Mouse (Mus musculus): Measurements from ENCODE around the gene Asb18. TPM values are rescaled to one million over a fixed set of nuclear protein-coding genes. Genes with fewer than 3 reads are reported as not detected.

Gene Asb18
- 0.09 TPM in 1 of 2 replicates, not detected in the other for polyA plus RNA-seq (2016; fragmentation: Nextera tagmentation; extraction: Ambion mirVana)

GRCm38 (mm10) chr1:90014446-90014845 lies at the start of gene Asb18:
Asb18 (minus strand) TSS chr1:90014666.
- Histone ChIP-seq H3K9ac (no peak within 1 kb of the TSS), H3K36me3 (no peaks in the 10 kb centered on the region), H3K4me2 (replicated peaks) (no peak within 1 kb of the TSS), H3K27me3 (no peaks in the 10 kb centered on the region), H3K4me3 (no peak within 1 kb of the TSS), H3K27ac (no peak within 1 kb of the TSS), H3K4me1 (no peaks in the 10 kb centered on the region), H3K9me3 (no peaks in the 10 kb centered on the region)
- ATAC-seq (ENCODE audit: insufficient number of reproducible peaks, insufficient read depth, low FRiP score, low TSS enrichment), result no peak
- 79% methylated on average over 5 of the region's 5 CpGs for WGBS

- H3K9ac ChIP-seq, result no peak overlapping the region
- H3K4me2 ChIP-seq (replicated peaks), result no peak overlapping the region
- 17% methylated on average over 7 of the region's 7 CpGs for WGBS
- no peaks in the 10 kb centered on the region for H3K27me3 ChIP-seq
- peak; percentile 65; the same call in 1 of the 2 replicates for ATAC-seq (ENCODE audit: insufficient number of reproducible peaks, insufficient read depth, low FRiP score, low TSS enrichment)
- no peaks in the 10 kb centered on the region for H3K9me3 ChIP-seq
- peaks cover 7% of the 10 kb centered on the region; the same call in 1 of the 2 replicates for H3K4me1 ChIP-seq
- no peak overlapping the region for H3K27ac ChIP-seq
- no peaks in the 10 kb centered on the region for H3K36me3 ChIP-seq
- H3K4me3 ChIP-seq, result no peak overlapping the region
Measured at GRCm38 (mm10) chr1:90060599-90060998, 46.1 kb upstream of the Asb18 start.

- no peaks in the 10 kb centered on the region for H3K27me3 ChIP-seq
- H3K9me3 ChIP-seq, result no peaks in the 10 kb centered on the region
- no peaks in the 10 kb centered on the region for H3K36me3 ChIP-seq
- WGBS, result 63% methylated on average over 3 of the region's 3 CpGs
- H3K4me2 ChIP-seq (replicated peaks), result no peak overlapping the region
- no peak overlapping the region for H3K27ac ChIP-seq
- H3K9ac ChIP-seq, result no peak overlapping the region
- H3K4me1 ChIP-seq, result peaks cover 7% of the 10 kb centered on the region; the same call in 1 of the 2 replicates
- no peak overlapping the region for H3K4me3 ChIP-seq
- no peak for ATAC-seq (ENCODE audit: insufficient number of reproducible peaks, insufficient read depth, low FRiP score, low TSS enrichment)
Measured at GRCm38 (mm10) chr1:90060054-90060453, 45.6 kb upstream of the Asb18 start.

GRCm38 (mm10) chr1:90054991-90055390 lies 40.5 kb upstream of the Asb18 start:
- H3K36me3 ChIP-seq, result no peaks in the 10 kb centered on the region
- no peak overlapping the region for H3K27ac ChIP-seq
- no peak overlapping the region for H3K9ac ChIP-seq
- H3K4me3 ChIP-seq, result no peak overlapping the region
- 86% methylated on average over 4 of the region's 4 CpGs for WGBS
- peaks cover 27% of the 10 kb centered on the region for H3K4me1 ChIP-seq
- H3K27me3 ChIP-seq, result no peaks in the 10 kb centered on the region
- no peak overlapping the region for H3K4me2 ChIP-seq (replicated peaks)
- no peaks in the 10 kb centered on the region for H3K9me3 ChIP-seq
- ATAC-seq (ENCODE audit: insufficient number of reproducible peaks, insufficient read depth, low FRiP score, low TSS enrichment), result no peak

GRCm38 (mm10) chr1:90051347-90051746 lies 36.9 kb upstream of the Asb18 start:
- ATAC-seq (ENCODE audit: insufficient number of reproducible peaks, insufficient read depth, low FRiP score, low TSS enrichment), result no peak
- H3K27ac ChIP-seq, result no peak overlapping the region
- 17% methylated on average over 5 of the region's 5 CpGs for WGBS

GRCm38 (mm10) chr1:90050046-90050739 lies 35.7 kb upstream of the Asb18 start:
- Histone ChIP-seq H3K9me3 (no peaks in the 10 kb centered on the region), H3K27ac (no peak overlapping the region), H3K4me1 (peaks cover 27% of the 10 kb centered on the region), H3K9ac (no peak overlapping the region), H3K27me3 (no peaks in the 10 kb centered on the region; the same call in 1 of the 2 replicates), H3K4me2 (replicated peaks) (no peak overlapping the region), H3K4me3 (no peak overlapping the region), H3K36me3 (no peaks in the 10 kb centered on the region)
- ATAC-seq (ENCODE audit: insufficient number of reproducible peaks, insufficient read depth, low FRiP score, low TSS enrichment), result no peak
- WGBS, result 64% methylated on average over 20 of the region's 20 CpGs

More at GRCm38 (mm10) chr1:90051347-90051746, 36.9 kb upstream of the Asb18 start:
- no peak overlapping the region for H3K9ac ChIP-seq
- no peak overlapping the region for H3K4me2 ChIP-seq (replicated peaks)
- H3K27me3 ChIP-seq, result no peaks in the 10 kb centered on the region; the same call in 1 of the 2 replicates
- H3K36me3 ChIP-seq, result no peaks in the 10 kb centered on the region
- no peaks in the 10 kb centered on the region for H3K9me3 ChIP-seq
- peaks cover 27% of the 10 kb centered on the region for H3K4me1 ChIP-seq
- no peak overlapping the region for H3K4me3 ChIP-seq

- ATAC-seq (ENCODE audit: insufficient number of reproducible peaks, insufficient read depth, low FRiP score, low TSS enrichment), result no peak
- WGBS, result 44% methylated on average over 2 of the region's 2 CpGs
Measured at GRCm38 (mm10) chr1:90028305-90028704, 13.8 kb upstream of the Asb18 start.

GRCm38 (mm10) chr1:90026945-90027344 lies 12.5 kb upstream of the Asb18 start:
- no peak overlapping the region for H3K9ac ChIP-seq
- 20% methylated on average over 3 of the region's 3 CpGs for WGBS
- H3K27me3 ChIP-seq, result peaks cover 11% of the 10 kb centered on the region
- ATAC-seq (ENCODE audit: insufficient number of reproducible peaks, insufficient read depth, low FRiP score, low TSS enrichment), result no peak
- H3K9me3 ChIP-seq, result no peaks in the 10 kb centered on the region
- H3K27ac ChIP-seq, result no peak overlapping the region
- no peak overlapping the region for H3K4me3 ChIP-seq
- H3K4me1 ChIP-seq, result no peaks in the 10 kb centered on the region
- no peak overlapping the region for H3K4me2 ChIP-seq (replicated peaks)
- no peaks in the 10 kb centered on the region for H3K36me3 ChIP-seq

More at GRCm38 (mm10) chr1:90028305-90028704, 13.8 kb upstream of the Asb18 start:
- Histone ChIP-seq H3K4me2 (replicated peaks) (no peak overlapping the region), H3K9me3 (no peaks in the 10 kb centered on the region), H3K9ac (no peak overlapping the region), H3K27ac (no peak overlapping the region), H3K4me1 (no peaks in the 10 kb centered on the region), H3K4me3 (no peak overlapping the region), H3K36me3 (no peaks in the 10 kb centered on the region), H3K27me3 (peaks cover 11% of the 10 kb centered on the region)

GRCm38 (mm10) chr1:90020336-90020735 lies 5.9 kb upstream of the Asb18 start:
- WGBS, result 85% methylated on average over 5 of the region's 5 CpGs

GRCm38 (mm10) chr1:90018071-90018470 lies 3.6 kb upstream of the Asb18 start:
- Histone ChIP-seq H3K27ac (no peak overlapping the region), H3K4me3 (no peak overlapping the region), H3K36me3 (no peaks in the 10 kb centered on the region), H3K9ac (no peak overlapping the region), H3K9me3 (no peaks in the 10 kb centered on the region), H3K4me2 (replicated peaks) (no peak overlapping the region), H3K27me3 (no peaks in the 10 kb centered on the region), H3K4me1 (no peaks in the 10 kb centered on the region)
- ATAC-seq (ENCODE audit: insufficient number of reproducible peaks, insufficient read depth, low FRiP score, low TSS enrichment), result no peak
- 89% methylated on average over 6 of the region's 6 CpGs for WGBS

More at GRCm38 (mm10) chr1:90020336-90020735, 5.9 kb upstream of the Asb18 start:
- Histone ChIP-seq H3K36me3 (no peaks in the 10 kb centered on the region), H3K4me3 (no peak overlapping the region), H3K9ac (no peak overlapping the region), H3K27me3 (peaks cover 6% of the 10 kb centered on the region; the same call in 1 of the 2 replicates), H3K4me1 (no peaks in the 10 kb centered on the region), H3K27ac (no peak overlapping the region), H3K4me2 (replicated peaks) (no peak overlapping the region), H3K9me3 (no peaks in the 10 kb centered on the region)
- no peak for ATAC-seq (ENCODE audit: insufficient number of reproducible peaks, insufficient read depth, low FRiP score, low TSS enrichment)

GRCm38 (mm10) chr1:90013273-90013672 lies 1.2 kb downstream of the Asb18 start:
- H3K27ac ChIP-seq, result no peak overlapping the region
- no peak overlapping the region for H3K4me3 ChIP-seq
- no peaks in the 10 kb centered on the region for H3K4me1 ChIP-seq
- no peaks in the 10 kb centered on the region for H3K9me3 ChIP-seq
- 0 out of 2 replicates have a peak, but pooled peaks cover 2% of the 10 kb centered on the region for H3K27me3 ChIP-seq
- no peaks in the 10 kb centered on the region for H3K36me3 ChIP-seq
- no peak for ATAC-seq (ENCODE audit: insufficient number of reproducible peaks, insufficient read depth, low FRiP score, low TSS enrichment)
- WGBS, result 80% methylated on average over 5 of the region's 5 CpGs
- H3K4me2 ChIP-seq (replicated peaks), result no peak overlapping the region
- H3K9ac ChIP-seq, result no peak overlapping the region

GRCm38 (mm10) chr1:90012850-90013249 lies 1.6 kb downstream of the Asb18 start:
- WGBS, result 66% methylated on average over 7 of the region's 7 CpGs
- H3K4me2 ChIP-seq (replicated peaks), result no peak overlapping the region
- H3K27ac ChIP-seq, result no peak overlapping the region
- H3K27me3 ChIP-seq, result 0 out of 2 replicates have a peak, but pooled peaks cover 6% of the 10 kb centered on the region
- ATAC-seq (ENCODE audit: insufficient number of reproducible peaks, insufficient read depth, low FRiP score, low TSS enrichment), result no peak
- H3K4me3 ChIP-seq, result no peak overlapping the region
- H3K9ac ChIP-seq, result no peak overlapping the region
- no peaks in the 10 kb centered on the region for H3K4me1 ChIP-seq
- H3K36me3 ChIP-seq, result no peaks in the 10 kb centered on the region
- H3K9me3 ChIP-seq, result no peaks in the 10 kb centered on the region

All from embryonic facial prominence, embryonic 12.5 days (tissue).